Mouse (Mus musculus): ENCODE data around the gene Eepd1.
"Not testable (repeated sequence)": the region's sequence is repeated elsewhere in the genome, so short reads cannot be mapped to it uniquely, and the experiment has no call there.

The Eepd1 gene

DNA sequence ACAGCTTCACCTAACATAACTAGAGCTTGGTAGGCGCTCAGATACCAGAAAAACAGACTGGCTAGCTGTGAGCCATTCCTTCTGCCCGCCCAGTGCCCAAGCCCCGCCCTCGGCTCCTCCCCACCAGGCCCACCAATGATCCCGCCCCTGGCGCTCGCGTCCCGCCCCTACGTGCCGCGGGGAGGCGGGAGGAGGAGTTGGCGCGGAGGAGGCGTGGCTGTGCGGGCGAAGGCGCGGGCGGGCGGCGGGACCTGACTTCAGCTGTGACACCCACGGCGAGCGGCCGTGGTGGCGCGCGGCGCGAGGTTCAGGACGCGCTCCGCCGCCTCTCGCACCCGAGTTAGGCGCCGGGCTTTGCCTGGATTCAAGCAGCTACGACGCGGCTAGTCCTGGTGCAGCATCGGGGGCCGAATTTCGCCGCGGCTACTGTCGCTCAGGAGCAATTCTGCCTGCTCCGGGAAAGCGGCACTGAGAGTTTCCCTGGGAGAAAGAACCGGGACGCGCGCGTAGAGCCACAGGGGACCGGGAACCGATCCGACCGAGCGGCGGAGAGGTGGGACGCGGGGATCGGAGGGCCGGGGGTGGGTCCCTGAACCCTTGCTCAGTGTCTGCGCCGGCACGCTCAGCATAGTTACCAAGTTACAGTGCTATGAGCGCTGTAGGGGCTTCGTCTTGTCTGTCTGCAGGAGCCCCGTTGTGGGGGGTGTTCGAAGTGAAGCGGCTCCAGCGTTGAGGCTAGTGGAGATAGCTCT, at the start of gene Eepd1:
Gene Eepd1, plus strand, starts transcription at position 204 of the 752 bp plus-strand sequence.
- DNase-seq (ENCODE audit: extremely low read depth, low read depth, low spot score) = no peak

GRCm38 (mm10) chr9:25438836-25439235, 42.5 kb upstream of the Eepd1 start:
- DNase-seq (ENCODE audit: extremely low read depth, low read depth, low spot score) = no peak

DNA sequence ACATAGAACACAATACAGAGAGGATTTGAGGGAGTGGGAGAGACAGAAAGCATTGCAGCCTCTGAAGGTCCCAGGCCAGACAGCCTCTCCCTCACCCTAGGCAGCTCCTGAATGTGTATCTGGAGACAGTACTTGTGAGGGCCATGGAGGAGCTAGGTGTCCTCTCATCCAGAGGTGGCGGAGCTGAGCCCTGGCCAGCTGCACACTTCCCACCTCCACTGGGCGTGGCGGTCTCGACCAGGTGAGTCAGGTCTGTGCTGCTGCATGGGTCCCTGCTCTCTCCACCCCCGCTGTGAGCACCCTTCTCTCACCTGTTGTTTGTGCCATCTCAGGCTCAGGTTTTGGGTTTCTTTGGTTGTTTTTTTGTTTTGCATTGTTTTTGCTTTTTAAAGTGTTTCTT, 41.3 kb upstream of the Eepd1 start:
- DNase-seq (ENCODE audit: extremely low read depth, low read depth, low spot score) = not testable (repeated sequence)

DNA sequence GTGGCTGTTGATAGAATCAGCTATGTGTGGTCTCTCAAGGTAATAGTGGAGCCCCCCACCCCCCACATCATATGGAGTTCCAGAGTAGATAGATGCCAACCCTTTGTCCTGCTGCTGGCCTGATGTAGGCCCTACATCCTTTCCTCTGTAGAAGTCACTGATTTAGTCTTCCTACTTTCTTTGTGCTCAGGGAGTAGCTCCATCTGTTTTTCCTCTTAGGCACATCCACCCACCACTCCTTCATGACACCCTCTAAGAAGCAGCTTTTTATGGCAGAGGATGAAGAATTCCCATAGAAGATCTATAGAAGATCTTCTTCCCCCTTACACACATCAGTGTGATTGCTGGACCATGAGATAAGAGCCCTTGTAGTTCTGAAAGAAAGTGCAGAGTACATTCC, 39.3 kb upstream of the Eepd1 start:
- no peak for DNase-seq (ENCODE audit: extremely low read depth, low read depth, low spot score)

GRCm38 (mm10) chr9:25443029-25443428, 38.3 kb upstream of the Eepd1 start:
- no peak for DNase-seq (ENCODE audit: extremely low read depth, low read depth, low spot score)

DNA sequence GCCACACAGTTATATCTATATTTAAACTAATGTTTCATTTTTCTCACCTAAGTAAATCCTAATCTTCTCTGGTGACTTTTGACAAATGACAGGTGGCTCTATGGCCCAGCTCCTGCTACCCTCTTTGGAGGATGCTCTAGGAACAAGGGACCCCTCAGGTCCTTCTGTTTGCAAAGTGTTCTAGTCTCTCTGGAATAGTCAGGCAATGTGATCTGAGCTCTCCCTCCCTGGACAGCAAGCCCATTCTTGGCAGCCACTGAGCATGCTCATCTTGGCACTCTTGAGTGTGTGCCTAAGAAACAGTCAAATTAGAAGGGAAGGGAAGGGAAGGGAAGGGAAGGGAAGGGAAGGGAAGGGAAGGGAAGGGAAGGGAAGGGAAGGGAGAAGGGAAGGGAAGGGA, 37.8 kb upstream of the Eepd1 start:
- DNase-seq (ENCODE audit: extremely low read depth, low read depth, low spot score) = no peak

GRCm38 (mm10) chr9:25450394-25450793, 31.0 kb upstream of the Eepd1 start:
- DNase-seq (ENCODE audit: extremely low read depth, low read depth, low spot score) = no peak

DNA sequence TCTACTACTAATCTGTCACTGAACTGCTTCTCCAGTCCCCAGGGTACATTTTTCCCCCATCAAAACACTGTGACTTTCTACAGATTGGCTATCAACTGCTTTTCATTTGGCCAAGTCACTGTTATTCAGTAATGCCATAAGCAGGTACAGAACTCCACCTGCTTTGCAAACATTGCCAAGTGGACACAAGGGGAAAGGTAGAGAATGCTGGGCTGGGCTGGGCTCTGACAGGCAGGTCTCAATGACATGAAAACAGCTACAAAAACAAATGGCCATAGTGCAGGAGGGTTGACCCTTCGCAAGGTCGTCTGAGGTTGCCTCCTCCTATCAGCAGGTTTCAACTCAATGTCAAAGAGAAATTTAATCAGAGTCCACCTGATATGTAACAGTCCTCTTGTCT, 26.3 kb upstream of the Eepd1 start:
- DNase-seq (ENCODE audit: extremely low read depth, low read depth, low spot score) = no peak

DNA sequence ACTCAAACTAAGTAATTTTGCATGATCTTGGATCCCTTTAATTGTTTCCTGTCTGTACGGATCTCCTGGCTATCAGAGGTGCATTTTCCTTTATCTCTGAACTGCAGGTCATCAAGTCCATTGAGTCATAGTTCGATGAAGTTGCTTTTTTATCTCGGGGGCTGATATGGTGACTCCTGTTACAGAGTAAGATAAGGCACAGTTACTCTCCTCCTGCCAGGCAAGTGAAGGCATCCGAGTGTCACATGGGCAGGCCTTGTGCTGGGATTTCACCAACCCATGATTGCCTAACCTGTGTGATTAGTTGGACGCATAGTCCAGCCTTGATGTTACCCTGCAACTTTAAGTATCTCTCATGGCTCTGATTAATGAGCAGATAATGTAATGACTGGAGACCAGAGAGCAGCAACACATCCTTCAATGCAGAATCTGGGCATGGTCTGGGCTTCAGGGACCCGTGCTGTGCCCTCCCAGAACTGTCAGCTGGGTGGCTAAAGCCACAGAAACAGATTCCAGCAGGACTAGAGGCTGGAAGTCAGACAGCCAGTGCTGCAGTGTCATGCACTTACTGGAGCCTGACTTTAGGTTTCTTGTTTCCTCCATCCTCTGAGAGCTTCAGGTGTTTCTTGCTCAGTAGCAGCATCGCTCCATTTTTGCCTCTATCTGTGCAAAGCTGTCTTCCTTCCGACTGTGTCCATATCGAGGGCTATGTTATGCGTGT, 20.4 kb upstream of the Eepd1 start:
- DNase-seq (ENCODE audit: extremely low read depth, low read depth, low spot score) = no peak

- no peak for DNase-seq (ENCODE audit: extremely low read depth, low read depth, low spot score)
Measured at GRCm38 (mm10) chr9:25464305-25464704, 17.0 kb upstream of the Eepd1 start.

DNA sequence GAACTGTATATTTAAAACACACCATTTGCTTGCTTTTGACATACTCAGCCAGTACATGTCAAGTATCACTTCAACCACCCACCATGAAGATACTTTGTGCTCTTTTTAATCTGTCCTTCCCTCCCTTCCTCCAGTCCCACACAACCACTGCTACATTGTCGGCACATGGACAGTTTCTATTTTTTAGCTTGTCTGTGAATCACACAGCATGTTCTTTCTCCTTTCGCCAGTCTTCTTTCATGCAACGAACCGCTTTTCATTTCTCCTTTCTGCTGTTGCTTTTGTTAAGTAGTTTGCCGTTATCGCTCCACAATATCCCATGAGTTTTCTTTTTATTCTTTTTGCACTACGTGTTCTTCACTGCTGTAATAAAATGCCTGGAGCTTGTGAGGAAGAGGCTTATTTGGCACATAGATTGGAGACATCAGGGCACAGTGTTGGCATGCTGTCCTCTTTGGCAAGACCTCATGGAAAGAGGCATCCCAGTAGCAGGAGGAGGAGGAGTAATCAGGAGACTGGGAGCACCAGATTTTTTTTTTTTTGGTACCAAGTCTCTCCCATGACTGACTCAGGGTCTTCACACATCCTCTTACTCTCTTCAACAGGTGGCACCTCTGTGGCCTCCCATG, 1.8 kb upstream of the Eepd1 start:
- DNase-seq (ENCODE audit: extremely low read depth, low read depth, low spot score) = no peak

DNA sequence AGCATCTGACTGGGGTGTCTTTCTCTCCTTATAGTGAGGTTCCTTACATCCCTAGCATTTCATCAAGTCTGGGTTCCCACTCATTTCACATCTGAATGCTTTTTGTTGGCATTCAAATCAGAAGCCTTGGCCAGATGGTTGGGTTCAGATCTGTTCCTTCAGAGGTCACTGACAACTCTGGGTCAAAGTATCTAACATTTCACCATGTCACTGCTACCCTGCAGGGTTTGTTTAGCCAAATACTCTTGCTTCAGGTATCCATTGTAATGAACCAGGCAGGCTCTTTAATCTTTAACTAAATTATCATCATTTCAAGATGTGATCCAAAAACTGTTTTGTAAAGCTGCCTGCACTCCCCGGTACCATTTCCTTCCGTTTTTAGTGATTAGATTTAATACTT, 671 bp upstream of the Eepd1 start:
- DNase-seq (ENCODE audit: extremely low read depth, low read depth, low spot score) = no peak

DNA sequence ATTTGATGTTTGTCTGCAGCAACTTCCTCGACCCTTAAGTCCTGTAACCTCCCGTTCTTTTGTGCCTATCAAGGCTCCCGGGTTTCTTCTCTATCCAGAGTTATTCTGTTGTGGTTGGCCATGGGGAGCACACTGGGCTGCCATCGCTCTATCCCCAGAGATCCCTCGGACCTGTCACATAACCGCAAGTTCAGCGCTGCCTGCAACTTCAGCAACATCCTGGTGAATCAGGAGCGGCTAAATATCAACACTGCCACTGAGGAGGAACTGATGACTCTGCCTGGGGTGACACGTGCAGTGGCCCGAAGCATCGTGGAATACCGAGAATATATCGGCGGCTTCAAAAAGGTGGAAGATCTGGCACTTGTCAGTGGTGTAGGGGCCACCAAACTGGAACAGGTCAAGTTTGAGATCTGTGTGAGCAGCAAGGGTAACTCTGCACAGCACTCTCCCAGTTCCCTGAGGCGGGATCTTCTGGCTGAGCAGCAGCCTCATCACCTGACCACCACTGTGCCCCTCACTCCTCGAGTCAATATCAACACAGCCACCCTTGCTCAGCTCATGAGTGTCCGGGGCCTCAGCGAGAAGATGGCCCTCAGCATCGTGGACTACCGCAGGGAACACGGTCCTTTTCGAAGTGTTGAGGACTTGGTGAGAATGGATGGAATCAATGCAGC, 1.1 kb downstream of the Eepd1 start:
- no peak for DNase-seq (ENCODE audit: extremely low read depth, low read depth, low spot score)

GRCm38 (mm10) chr9:25482999-25483347, 1.6 kb downstream of the Eepd1 start:
- no peak for DNase-seq (ENCODE audit: extremely low read depth, low read depth, low spot score)

- DNase-seq (ENCODE audit: extremely low read depth, low read depth, low spot score) = no peak
Measured at GRCm38 (mm10) chr9:25483931-25484618, 2.7 kb downstream of the Eepd1 start.

DNA sequence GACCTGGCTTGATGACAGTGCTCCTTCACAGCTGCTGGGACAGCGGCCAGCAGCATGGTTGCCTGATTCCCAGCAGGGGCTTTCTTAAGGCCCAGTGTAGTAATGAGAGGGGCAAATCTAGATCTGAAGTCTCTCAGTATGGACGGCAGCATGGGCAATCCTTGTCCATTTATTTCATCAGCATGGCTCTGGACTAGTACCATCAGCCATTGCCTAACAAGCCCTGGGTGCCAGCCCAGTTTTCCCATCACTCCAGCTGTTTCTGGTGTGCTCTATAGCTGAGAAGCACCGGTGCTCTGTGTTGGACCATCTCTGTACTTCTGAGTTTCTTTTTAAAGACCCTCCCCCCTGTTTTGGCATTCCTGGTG, 3.3 kb downstream of the Eepd1 start:
- no peak for DNase-seq (ENCODE audit: extremely low read depth, low read depth, low spot score)

DNA sequence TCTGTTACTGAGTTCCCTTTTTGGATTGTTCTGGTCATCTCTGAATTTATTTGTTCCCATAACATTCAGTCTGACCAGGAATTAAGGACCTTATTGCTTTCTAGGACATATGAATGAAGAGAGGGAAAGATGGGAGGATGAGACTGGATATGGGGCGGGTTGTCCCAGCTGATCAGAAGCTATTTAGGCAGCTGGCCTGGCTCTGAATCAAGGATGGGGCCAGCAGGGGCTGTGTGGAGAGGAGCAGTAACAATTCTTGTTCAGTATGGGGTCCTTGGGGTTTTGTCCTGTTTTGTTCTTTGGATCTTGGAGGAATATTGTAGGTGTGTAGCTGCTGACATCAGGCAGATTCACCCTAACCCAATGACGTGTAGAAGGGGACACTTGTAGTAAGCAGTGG, 3.7 kb downstream of the Eepd1 start:
- no peak for DNase-seq (ENCODE audit: extremely low read depth, low read depth, low spot score)

- DNase-seq (ENCODE audit: extremely low read depth, low read depth, low spot score) = no peak
Measured at GRCm38 (mm10) chr9:25485406-25485805, 4.1 kb downstream of the Eepd1 start.

DNA sequence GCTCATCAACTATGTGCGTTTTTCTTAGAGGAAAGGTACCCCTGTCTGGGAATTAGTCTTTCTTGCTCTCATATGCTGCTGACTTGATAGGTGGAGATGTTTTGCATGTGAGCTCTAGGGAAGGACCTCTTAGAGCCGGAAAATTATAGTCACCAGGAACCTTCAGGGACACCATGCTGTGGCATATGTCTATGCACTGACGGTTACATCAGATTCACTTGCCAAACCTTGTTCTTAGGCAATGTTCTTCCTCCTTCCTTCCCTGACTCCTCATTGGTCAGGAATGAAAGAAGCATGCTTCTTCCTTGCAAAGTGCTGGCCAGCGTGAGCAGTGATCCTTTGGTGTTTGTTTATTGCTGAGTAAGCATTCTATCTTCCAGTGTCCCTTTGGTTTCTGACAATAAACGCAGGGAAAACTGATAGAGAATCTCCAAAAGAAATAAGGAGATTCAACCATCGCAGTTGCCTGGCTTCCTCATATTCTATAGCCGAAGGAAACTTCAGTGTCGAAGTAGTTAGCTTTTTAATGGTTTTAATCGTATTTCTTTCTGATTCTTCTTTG, 5.0 kb downstream of the Eepd1 start:
- DNase-seq (ENCODE audit: extremely low read depth, low read depth, low spot score) = no peak

GRCm38 (mm10) chr9:25487446-25488110, 6.2 kb downstream of the Eepd1 start:
- DNase-seq (ENCODE audit: extremely low read depth, low read depth, low spot score) = no peak

All from fat pad, adult 2 months (tissue).